Mouse (Mus musculus) CH12.LX (cell line): ENCODE measurements at regions not wholly inside any gene's neighbourhood (a gene's known extent, or its start where the extent isn't known, plus 50 kb on each side); places are given as distances from the start of the nearest gene placed in this dataset.

ENCODE experiments used
- DNase-seq: peaks from one replicate; pipeline ENCODE4 v3.0.0-alpha.2; 2013; ENCODE audit errors: extremely low read depth
- H3K27ac ChIP-seq: 2 replicates; pipeline ENCODE4 v1.5.1; 2012; ENCODE audit warnings: low read depth, mild to moderate bottlenecking, control low read depth, moderate library complexity; ENCODE audit not compliant: insufficient read depth
- H3K27me3 ChIP-seq: replicated peaks from 2 replicates; pipeline ENCODE3; 2012; ENCODE audit warnings: inconsistent platforms
- H3K36me3 ChIP-seq, 2 experiments: replicated peaks in 1 of 2; 2 replicates each; pipeline versions ENCODE3 to v1.6.1; 2012; ENCODE audit warnings: inconsistent platforms in 1 of 2, low read length in 1 of 2, mild to moderate bottlenecking in 1 of 2, mixed read lengths in 1 of 2, moderate library complexity in 1 of 2; ENCODE audit not compliant: control insufficient read depth in 1 of 2, insufficient read depth in 1 of 2
- H3K4me1 ChIP-seq, 2 experiments: 2 replicates each; pipeline ENCODE4 v1.6.1; 2012; ENCODE audit warnings: inconsistent platforms in 1 of 2, moderate library complexity in 1 of 2; ENCODE audit not compliant: insufficient read depth in 2 of 2, control insufficient read depth in 1 of 2
- H3K4me2 ChIP-seq: 2 replicates; pipeline ENCODE4 v1.6.1; 2012; ENCODE audit warnings: low read depth, mild to moderate bottlenecking, control low read depth; ENCODE audit not compliant: poor library complexity, insufficient read depth, severe bottlenecking
- H3K4me3 ChIP-seq, 3 experiments: fragments of 150-350 bp in 1 of 3; sonication (generic) in 1 of 3; replicated peaks in 1 of 3; 2 replicates each; pipeline versions ENCODE3 to v1.5.1; 2011 to 2012; ENCODE audit warnings: low read depth in 2 of 3, low read length in 2 of 3, mild to moderate bottlenecking in 2 of 3, moderate library complexity in 2 of 3, control low read depth in 1 of 3, improper control_type of control experiment in 1 of 3, inconsistent platforms in 1 of 3, mixed read lengths in 1 of 3; ENCODE audit not compliant: poor library complexity in 1 of 3
- H3K79me2 ChIP-seq: replicated peaks from 2 replicates; pipeline ENCODE4 v1.6.1; 2012; ENCODE audit warnings: mild to moderate bottlenecking, moderate library complexity; ENCODE audit not compliant: control insufficient read depth, poor library complexity, insufficient read depth, severe bottlenecking; ENCODE audit errors: extremely low read depth
- H3K9ac ChIP-seq: 2 replicates; pipeline ENCODE4 v1.6.1; 2012; ENCODE audit warnings: low read depth, mild to moderate bottlenecking, control low read depth, moderate library complexity; ENCODE audit not compliant: insufficient read depth
- H3K9me3 ChIP-seq: replicated peaks from 2 replicates; pipeline ENCODE3; 2012; ENCODE audit warnings: low read length, inconsistent platforms, mixed read lengths
- BHLHE40 ChIP-seq: IDR thresholded peaks from 2 replicates; pipeline ENCODE4 v1.6.1; 2011; ENCODE audit warnings: mild to moderate bottlenecking, low read depth, low read length, improper control_type of control experiment
- CHD1 ChIP-seq: IDR thresholded peaks from 2 replicates; pipeline ENCODE4 v1.6.1; 2012; ENCODE audit warnings: low read depth, low read length, improper control_type of control experiment, inconsistent platforms
- CTCF ChIP-seq, 2 experiments: IDR thresholded peaks in 1 of 2; conservative IDR thresholded peaks in 1 of 2; 2 replicates each; pipeline ENCODE4 v1.5.1; 2011 to 2012; ENCODE audit warnings: low read depth in 2 of 2, low read length in 2 of 2, improper control_type of control experiment in 1 of 2, inconsistent platforms in 1 of 2, mild to moderate bottlenecking in 1 of 2, moderate library complexity in 1 of 2
- E2F4 ChIP-seq: IDR thresholded peaks from 2 replicates; pipeline ENCODE4 v1.6.1; 2011; ENCODE audit warnings: low read depth, low read length, improper control_type of control experiment; ENCODE audit not compliant: insufficient replicate concordance
- ELF1 ChIP-seq: IDR thresholded peaks from 2 replicates; pipeline ENCODE4 v1.6.1; 2014; ENCODE audit warnings: low read depth, mild to moderate bottlenecking, inconsistent platforms, low read length, improper control_type of control experiment
- EP300 ChIP-seq: IDR thresholded peaks from 2 replicates; pipeline ENCODE4 v1.6.1; 2011; ENCODE audit warnings: low read length, improper control_type of control experiment
- ETS1 ChIP-seq: conservative IDR thresholded peaks from 2 replicates; pipeline ENCODE4 v1.6.1; 2012; ENCODE audit warnings: low read depth, mild to moderate bottlenecking, inconsistent platforms, low read length, improper control_type of control experiment, moderate library complexity
- GABPA ChIP-seq: IDR thresholded peaks from 2 replicates; pipeline ENCODE4 v1.6.1; 2012; ENCODE audit warnings: low read depth, low read length, improper control_type of control experiment, inconsistent platforms; ENCODE audit not compliant: insufficient replicate concordance
- HCFC1 ChIP-seq: IDR thresholded peaks from 2 replicates; pipeline ENCODE4 v1.6.1; 2012; ENCODE audit warnings: low read depth, mild to moderate bottlenecking, inconsistent platforms, low read length, improper control_type of control experiment
- JUND ChIP-seq: conservative IDR thresholded peaks from 2 replicates; pipeline ENCODE4 v1.6.1; 2011; ENCODE audit warnings: low read depth, low read length, improper control_type of control experiment
- KAT2A ChIP-seq: IDR thresholded peaks from 2 replicates; pipeline ENCODE4 v1.6.1; 2012; ENCODE audit warnings: low read length, improper control_type of control experiment, inconsistent platforms; ENCODE audit not compliant: insufficient replicate concordance
- MAFK ChIP-seq: IDR thresholded peaks from 2 replicates; pipeline ENCODE4 v1.6.1; 2011; ENCODE audit warnings: low read length, improper control_type of control experiment; ENCODE audit not compliant: insufficient replicate concordance
- MAX ChIP-seq: IDR thresholded peaks from 2 replicates; pipeline ENCODE4 v1.6.1; 2011; ENCODE audit warnings: low read length, improper control_type of control experiment
- MEF2A ChIP-seq: IDR thresholded peaks from 2 replicates; pipeline ENCODE4 v1.6.1; 2014; ENCODE audit warnings: low read depth, mild to moderate bottlenecking, inconsistent platforms, low read length, improper control_type of control experiment, borderline replicate concordance
- MXI1 ChIP-seq: IDR thresholded peaks from 2 replicates; pipeline ENCODE4 v1.6.1; 2011; ENCODE audit warnings: mild to moderate bottlenecking, low read depth, low read length, improper control_type of control experiment
- NELFE ChIP-seq: IDR thresholded peaks from 2 replicates; pipeline ENCODE4 v1.6.1; 2011; ENCODE audit warnings: low read depth, low read length, improper control_type of control experiment
- PAX5 ChIP-seq: IDR thresholded peaks from 2 replicates; pipeline ENCODE4 v1.6.1; 2012; ENCODE audit warnings: low read length, inconsistent platforms, mixed read lengths
- POLR2AphosphoS2 ChIP-seq: IDR thresholded peaks from 2 replicates; pipeline ENCODE4 v1.6.1; 2011; ENCODE audit warnings: low read depth, low read length, improper control_type of control experiment
- SIN3A ChIP-seq: IDR thresholded peaks from 2 replicates; pipeline ENCODE4 v1.6.1; 2012; ENCODE audit warnings: low read length, improper control_type of control experiment, inconsistent platforms
- TBP ChIP-seq: conservative IDR thresholded peaks from 2 replicates; pipeline ENCODE4 v1.6.1; 2011; ENCODE audit warnings: low read depth, low read length, improper control_type of control experiment
- TCF12 ChIP-seq: IDR thresholded peaks from 2 replicates; pipeline ENCODE4 v1.6.1; 2014; ENCODE audit warnings: low read depth, mild to moderate bottlenecking, inconsistent platforms, low read length, improper control_type of control experiment
- UBTF ChIP-seq: IDR thresholded peaks from 2 replicates; pipeline ENCODE4 v1.6.1; 2012; ENCODE audit warnings: low read depth, mild to moderate bottlenecking, inconsistent platforms, low read length, improper control_type of control experiment, moderate library complexity
- USF1 ChIP-seq: IDR thresholded peaks from 2 replicates; pipeline ENCODE4 v1.6.1; 2014; ENCODE audit warnings: low read depth, mild to moderate bottlenecking, inconsistent platforms, low read length, improper control_type of control experiment
- USF2 ChIP-seq: conservative IDR thresholded peaks from 2 replicates; pipeline ENCODE4 v1.6.1; 2011; ENCODE audit warnings: low read depth, low read length, improper control_type of control experiment
- ZC3H11A ChIP-seq: IDR thresholded peaks from 2 replicates; pipeline ENCODE4 v1.6.1; 2012; ENCODE audit warnings: low read depth, mild to moderate bottlenecking, inconsistent platforms, low read length, improper control_type of control experiment
- ZKSCAN1 ChIP-seq: IDR thresholded peaks from 2 replicates; pipeline ENCODE4 v1.6.1; 2012; ENCODE audit warnings: low read depth, inconsistent platforms, low read length, improper control_type of control experiment, borderline replicate concordance
- ZMIZ1 ChIP-seq: IDR thresholded peaks from 2 replicates; pipeline ENCODE4 v1.6.1; 2012; ENCODE audit warnings: low read depth, mild to moderate bottlenecking, inconsistent platforms, low read length, improper control_type of control experiment
- ZNF384 ChIP-seq: IDR thresholded peaks from 2 replicates; pipeline ENCODE4 v1.6.1; 2012; ENCODE audit warnings: low read depth, low read length, improper control_type of control experiment, inconsistent platforms
- dilution Hi-C: fragments of 300-500 bp; cut with MboI; formaldehyde crosslinking; loops from 2 replicates; pipeline ENCODE4 v1.14.3; 2020; ENCODE audit warnings: low sequenced_read_pairs; ENCODE audit not compliant: extremely low pct_unique_long_range_greater_than_20kb, extremely low pct_ligation_motif_present
- in situ Hi-C: fragments of 300-500 bp; cut with MboI; formaldehyde crosslinking; loops from 3 replicates; pipeline ENCODE4 v1.14.3; 2019; ENCODE audit warnings: low sequenced_read_pairs, low pct_ligation_motif_present, low pct_unique_long_range_greater_than_20kb, mixed read lengths

DNA sequence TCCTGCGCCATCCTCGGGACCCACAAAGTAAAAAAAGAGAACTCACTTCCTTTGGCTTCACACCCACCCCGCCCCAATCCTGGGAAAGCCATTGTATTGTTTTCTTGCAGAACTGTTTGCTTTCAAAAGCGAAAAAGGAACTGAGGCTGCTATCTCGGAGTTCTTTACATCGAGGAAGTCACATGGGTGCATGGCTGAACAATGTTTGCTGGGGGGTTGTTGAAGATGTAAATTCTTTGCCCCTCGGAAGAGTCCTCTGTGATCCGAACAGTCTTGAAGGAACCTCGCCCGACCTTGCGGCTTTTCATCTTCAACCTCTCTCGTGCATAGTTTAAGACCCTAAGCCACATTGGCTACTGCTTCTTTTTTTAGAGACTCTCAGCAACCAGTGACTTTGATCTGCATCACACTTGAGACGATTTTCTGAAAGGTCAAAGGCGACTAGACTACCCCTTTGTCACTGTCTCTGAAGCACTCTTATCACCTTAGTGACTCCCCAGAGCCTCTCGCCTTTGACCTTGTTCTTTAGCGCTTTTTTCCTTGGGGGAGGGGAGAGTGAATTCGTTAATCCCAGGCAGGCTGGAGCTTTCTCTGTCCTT is 197.9 kb downstream of the Dusp6 start:
- no peak for TF ChIP-seq NELFE
- no peak for TF ChIP-seq CTCF (conservative IDR thresholded peaks at IDR 0.05 in 1 of 2, IDR thresholded peaks at IDR 0.05 in 1 of 2; ENCODE audit: low read depth in 2 of 2, low read length in 2 of 2)
- peak; percentile 46 for TF ChIP-seq BHLHE40
- TF ChIP-seq MEF2A: no peak
- TF ChIP-seq GABPA: no peak
- 0 out of 2 replicates have a peak, but pooled peaks have one; percentile 8 for TF ChIP-seq EP300
- 0 out of 2 replicates have a peak, but pooled peaks have one; percentile 15 for TF ChIP-seq ZNF384
- TF ChIP-seq USF1: peak; percentile 36; the same call in 1 of the 2 replicates
- no peak for TF ChIP-seq ZC3H11A
- TF ChIP-seq ZMIZ1: no peak
- DNase-seq: peak; percentile 52
- Histone ChIP-seq H3K9me3 (no peaks in the 10 kb centered on the region), H3K4me2 (peak overlapping the region; percentile 97), H3K9ac (peak overlapping the region; percentile 34), H3K4me3 (peak overlapping the region; percentile 6 to 45 (median 22)), H3K27ac (no peak overlapping the region), H3K27me3 (no peaks in the 10 kb centered on the region), H3K36me3 (no peaks in the 10 kb centered on the region), H3K79me2 (no peaks in the 10 kb centered on the region), H3K4me1 (peaks cover 2 to 22% of the 10 kb centered on the region in 2 experiments; a peak in 3 of 4 replicates)
- in situ Hi-C loops (loop anchor here (25.0 kb wide), 1 partner anchor 274 kb away; no protein-coding TSS in a partner anchor), dilution Hi-C loops (no loop called here)

DNA sequence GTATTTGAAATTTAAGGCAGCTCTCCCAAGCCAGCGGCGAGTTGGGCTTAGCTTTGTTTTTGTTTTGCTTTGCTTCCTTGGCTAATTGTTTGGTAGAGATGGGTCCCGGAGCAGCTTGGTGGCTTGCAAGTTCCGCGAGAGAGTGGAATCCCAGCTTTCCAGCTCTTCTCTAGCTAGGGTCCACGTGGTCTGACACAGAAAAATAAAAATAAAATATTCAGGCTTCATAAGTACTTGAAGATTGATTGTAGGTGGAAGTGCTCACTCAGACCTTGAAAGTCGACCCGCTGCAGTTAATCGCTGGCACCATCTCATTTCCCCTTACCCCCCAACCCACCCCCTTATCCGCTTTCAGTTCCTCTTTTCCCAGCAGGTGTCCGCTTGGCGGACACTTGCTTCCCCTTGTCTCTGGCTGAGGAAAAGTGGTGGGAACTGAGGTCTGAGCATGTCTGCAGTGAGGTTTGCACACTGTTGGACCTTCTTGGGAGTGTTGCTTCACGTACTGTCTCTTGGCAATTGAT is 198.5 kb downstream of the Dusp6 start:
- H3K4me1 ChIP-seq: peaks cover 2 to 22% of the 10 kb centered on the region in 2 experiments; a peak in 3 of 4 replicates
- no peaks in the 10 kb centered on the region for H3K36me3 ChIP-seq
- peak overlapping the region; percentile 97 for H3K4me2 ChIP-seq
- H3K4me3 ChIP-seq: peak overlapping the region in 2 of 3 experiments; percentile 22 to 45
- DNase-seq: peak; percentile 75
- no peaks in the 10 kb centered on the region for H3K9me3 ChIP-seq
- dilution Hi-C loops: no loop called here
- peak overlapping the region; percentile 15 for H3K9ac ChIP-seq
- no peak overlapping the region for H3K27ac ChIP-seq
- H3K27me3 ChIP-seq: no peaks in the 10 kb centered on the region
- no peaks in the 10 kb centered on the region for H3K79me2 ChIP-seq
- in situ Hi-C loops: loop anchor here (25.0 kb wide), 1 partner anchor 274 kb away; no protein-coding TSS in a partner anchor
- TF ChIP-seq SIN3A (0 out of 2 replicates have a peak, but pooled peaks have one; percentile 45), ZNF384 (no peak), POLR2AphosphoS2 (no peak), HCFC1 (no peak), NELFE (0 out of 2 replicates have a peak, but pooled peaks have one; percentile 15), ETS1 (peak; percentile 48), MEF2A (no peak), UBTF (no peak), MAFK (0 out of 2 replicates have a peak, but pooled peaks have one; percentile 14), PAX5 (no peak), ZMIZ1 (no peak), ZKSCAN1 (no peak), USF2 (no peak), ELF1 (no peak), JUND (no peak), BHLHE40 (peak; percentile 65), ZC3H11A (no peak), EP300 (peak; percentile 91), CTCF (conservative IDR thresholded peaks at IDR 0.05 in 1 of 2, IDR thresholded peaks at IDR 0.05 in 1 of 2; ENCODE audit: low read depth in 2 of 2, low read length in 2 of 2) (no peak), KAT2A (no peak), CHD1 (no peak), USF1 (no peak), E2F4 (no peak), MAX (peak; percentile 67), MXI1 (no peak), TBP (no peak), GABPA (no peak), TCF12 (peak; percentile 83)
